Mouse (Mus musculus) forebrain, embryonic 11.5 days (tissue): ENCODE measurements around the gene Sun2. TPM values are rescaled to one million over a fixed set of nuclear protein-coding genes. Genes with fewer than 3 reads are reported as not detected.

ENCODE experiments used
- ATAC-seq: fragments of 200-750 bp; cut with Nextera tagmentation; replicated peaks from 2 replicates; pipeline ENCODE4 v1.8.0; 2017; ENCODE audit warnings: moderate TSS enrichment; ENCODE audit not compliant: low FRiP score
- DNase-seq: peaks from one replicate; pipeline ENCODE4 v3.0.0-alpha.2; 2017; ENCODE audit warnings: low spot score
- H3K27ac ChIP-seq: fragments of 300-500 bp; sonication (generic); 2 replicates; pipeline ENCODE4 v1.5.1; 2014; ENCODE audit warnings: low read depth, low read length
- H3K27me3 ChIP-seq: fragments of 300-500 bp; sonication (generic); 2 replicates; pipeline ENCODE4 v1.6.1; 2014; ENCODE audit warnings: mild to moderate bottlenecking, low read length, mixed read lengths; ENCODE audit not compliant: control insufficient read depth, insufficient read depth
- H3K36me3 ChIP-seq: fragments of 300-500 bp; sonication (generic); 2 replicates; pipeline ENCODE4 v1.6.1; 2014; ENCODE audit warnings: mild to moderate bottlenecking, low read length, moderate library complexity, mixed read lengths; ENCODE audit not compliant: control insufficient read depth, insufficient read depth
- H3K4me1 ChIP-seq: fragments of 300-500 bp; sonication (generic); replicated peaks from 2 replicates; pipeline ENCODE4 v1.6.1; 2014; ENCODE audit warnings: low read length, mixed read lengths; ENCODE audit not compliant: control insufficient read depth, insufficient read depth
- H3K4me2 ChIP-seq: fragments of 300-500 bp; sonication (generic); 2 replicates; pipeline ENCODE4 v1.6.1; 2014; ENCODE audit warnings: low read depth, mild to moderate bottlenecking, low read length, moderate library complexity, mixed read lengths; ENCODE audit not compliant: severe bottlenecking
- H3K4me3 ChIP-seq: fragments of 300-500 bp; sonication (generic); 2 replicates; pipeline ENCODE4 v1.5.1; 2014; ENCODE audit warnings: low read depth, low read length
- H3K9ac ChIP-seq: fragments of 300-500 bp; sonication (generic); 2 replicates; pipeline ENCODE4 v1.6.1; 2014; ENCODE audit warnings: low read length
- H3K9me3 ChIP-seq: fragments of 300-500 bp; sonication (generic); 2 replicates; pipeline ENCODE4 v1.6.1; 2016; ENCODE audit warnings: low read length, mixed read lengths; ENCODE audit not compliant: control insufficient read depth
- WGBS: fragments of 180-500 bp; shearing (Covaris S2); extraction: QIAGEN DNeasy Blood & Tissue Kit; methylation state at CpG from one replicate; pipeline ENCODE4 v1.1.7; 2014; 5-methylcytosine and 5-hydroxymethylcytosine counted together
- polyA plus RNA-seq: library from polyadenylated mRNA; unstranded; fragments of >200 nt; fragmentation: Nextera tagmentation; extraction: Ambion mirVana; gene quantifications from 2 replicates; pipeline ENCODE4 v1.2.1, GENCODE M21; 2014

The Sun2 gene
- polyA plus RNA-seq, 1 experiment from 2014 or later, result 4.3 TPM

GRCm38 (mm10) chr15:79752742-79753419, 10.5 kb upstream of the Sun2 start:
- Histone ChIP-seq H3K27me3 (no peaks in the 10 kb centered on the region), H3K4me1 (no peaks in the 10 kb centered on the region), H3K4me3 (no peak overlapping the region), H3K36me3 (no peaks in the 10 kb centered on the region), H3K9ac (no peak overlapping the region), H3K9me3 (no peaks in the 10 kb centered on the region), H3K4me2 (no peak overlapping the region), H3K27ac (no peak overlapping the region)
- ATAC-seq (peak; percentile 10; the same call in 1 of the 2 replicates), DNase-seq (peak; percentile 89)
- 21% methylated on average over 11 of the region's 11 CpGs for WGBS

- H3K9ac ChIP-seq, result no peak overlapping the region
- H3K9me3 ChIP-seq, result no peaks in the 10 kb centered on the region
- H3K4me1 ChIP-seq, result no peaks in the 10 kb centered on the region
- no peaks in the 10 kb centered on the region for H3K36me3 ChIP-seq
- no peaks in the 10 kb centered on the region for H3K27me3 ChIP-seq
- no peak overlapping the region for H3K4me3 ChIP-seq
- no peak for ATAC-seq
- 90% methylated on average over 17 of the region's 17 CpGs for WGBS
- H3K4me2 ChIP-seq, result no peak overlapping the region
- DNase-seq, result no peak
- no peak overlapping the region for H3K27ac ChIP-seq
Observed at GRCm38 (mm10) chr15:79751772-79752171, 9.4 kb upstream of the Sun2 start.

GRCm38 (mm10) chr15:79750266-79750665, 7.9 kb upstream of the Sun2 start:
- Histone ChIP-seq H3K27ac (no peak overlapping the region), H3K36me3 (no peaks in the 10 kb centered on the region), H3K4me2 (no peak overlapping the region), H3K9ac (no peak overlapping the region), H3K4me3 (no peak overlapping the region), H3K4me1 (no peaks in the 10 kb centered on the region), H3K27me3 (no peaks in the 10 kb centered on the region), H3K9me3 (no peaks in the 10 kb centered on the region)
- ATAC-seq (no peak), DNase-seq (no peak)
- 90% methylated on average over 8 of the region's 8 CpGs for WGBS

DNA sequence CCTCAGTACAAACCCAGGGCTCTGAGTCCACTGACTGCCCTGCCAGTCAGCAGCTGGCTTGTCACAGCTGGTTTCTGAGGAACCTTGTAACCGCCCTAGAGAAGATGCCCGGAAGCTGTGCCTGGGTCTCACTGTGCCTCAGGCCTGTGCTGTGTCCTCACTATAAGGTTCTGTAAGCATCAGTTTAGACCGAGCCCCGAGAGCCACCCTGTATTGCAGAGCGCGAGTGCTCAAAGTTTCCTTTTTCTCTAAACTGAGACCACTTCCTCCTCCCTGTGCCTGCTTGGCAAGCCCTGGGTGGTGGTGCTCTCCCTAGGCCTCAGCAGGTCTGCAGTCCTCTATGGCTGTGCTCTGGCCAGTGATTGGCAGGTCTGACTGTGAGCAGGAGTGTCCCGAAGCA, 6.8 kb upstream of the Sun2 start:
- no peak for ATAC-seq
- Histone ChIP-seq H3K9me3 (no peaks in the 10 kb centered on the region), H3K4me1 (no peaks in the 10 kb centered on the region), H3K9ac (no peak overlapping the region), H3K36me3 (no peaks in the 10 kb centered on the region), H3K4me2 (no peak overlapping the region), H3K4me3 (no peak overlapping the region), H3K27ac (no peak overlapping the region), H3K27me3 (no peaks in the 10 kb centered on the region)
- DNase-seq, result no peak
- 93% methylated on average over 7 of the region's 7 CpGs for WGBS

DNA sequence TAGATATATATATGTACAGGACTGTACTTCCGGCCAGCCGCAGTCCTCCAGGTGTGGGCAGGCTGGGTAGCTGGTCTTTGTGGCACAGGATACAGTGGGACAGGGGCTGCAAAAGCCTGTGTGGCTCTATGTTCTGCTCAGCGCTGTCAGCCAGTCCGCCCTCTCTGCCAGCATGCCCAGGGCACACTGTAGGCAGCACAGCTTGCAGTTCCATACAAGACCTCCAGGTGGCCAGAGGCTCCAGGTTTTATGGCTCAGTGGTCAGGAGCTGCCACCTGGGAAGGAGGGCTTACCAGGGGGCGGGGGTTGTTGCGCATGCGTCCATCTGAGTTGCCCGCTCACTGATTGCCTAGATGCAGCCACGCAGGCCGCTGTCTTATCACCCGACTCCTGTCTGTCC, 5.7 kb upstream of the Sun2 start:
- no peaks in the 10 kb centered on the region for H3K9me3 ChIP-seq
- WGBS, result 46% methylated on average over 11 of the region's 11 CpGs
- H3K9ac ChIP-seq, result no peak overlapping the region
- no peaks in the 10 kb centered on the region; the same call in 1 of the 2 replicates for H3K4me1 ChIP-seq
- DNase-seq (peak; percentile 69), ATAC-seq (no peak)
- no peak overlapping the region for H3K27ac ChIP-seq
- no peak overlapping the region for H3K4me3 ChIP-seq
- H3K36me3 ChIP-seq, result no peaks in the 10 kb centered on the region
- no peak overlapping the region for H3K4me2 ChIP-seq
- H3K27me3 ChIP-seq, result no peaks in the 10 kb centered on the region

DNA sequence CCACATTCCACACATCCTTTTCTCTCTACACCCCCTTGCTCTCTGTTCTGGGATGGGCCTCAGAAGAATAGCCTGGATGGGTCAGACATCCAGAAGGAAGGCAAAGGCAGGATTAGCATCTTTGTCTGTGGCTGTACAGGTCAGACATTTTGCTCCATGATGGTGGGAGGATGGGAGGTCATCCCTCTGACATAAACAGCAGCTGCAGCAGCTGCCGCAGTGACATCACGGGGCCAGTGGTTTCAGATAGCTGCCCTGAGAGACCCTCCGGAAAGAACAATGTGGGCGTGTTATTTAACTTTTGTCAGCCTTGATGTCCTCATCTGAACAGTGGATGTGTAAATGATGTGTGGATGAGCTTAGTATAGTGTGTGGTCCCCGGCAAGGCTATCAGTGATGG, 3.5 kb upstream of the Sun2 start:
- Histone ChIP-seq H3K4me2 (no peak overlapping the region), H3K27me3 (peaks cover 2% of the 10 kb centered on the region; the same call in 1 of the 2 replicates), H3K4me3 (no peak overlapping the region), H3K4me1 (no peaks in the 10 kb centered on the region; the same call in 1 of the 2 replicates), H3K27ac (no peak overlapping the region), H3K9me3 (no peaks in the 10 kb centered on the region), H3K9ac (no peak overlapping the region), H3K36me3 (no peaks in the 10 kb centered on the region)
- WGBS, result 92% methylated on average over 5 of the region's 5 CpGs
- no peak for DNase-seq
- no peak for ATAC-seq

- 92% methylated on average over 10 of the region's 10 CpGs for WGBS
- no peak for DNase-seq
- Histone ChIP-seq H3K27me3 (peaks cover 2% of the 10 kb centered on the region; the same call in 1 of the 2 replicates), H3K4me1 (no peaks in the 10 kb centered on the region; the same call in 1 of the 2 replicates), H3K36me3 (no peaks in the 10 kb centered on the region), H3K9ac (no peak overlapping the region), H3K27ac (no peak overlapping the region), H3K9me3 (no peaks in the 10 kb centered on the region), H3K4me3 (no peak overlapping the region), H3K4me2 (no peak overlapping the region)
- ATAC-seq, result no peak
Observed at GRCm38 (mm10) chr15:79745312-79745711, 3.0 kb upstream of the Sun2 start.

GRCm38 (mm10) chr15:79744742-79745141, 2.4 kb upstream of the Sun2 start:
- H3K27me3 ChIP-seq, result peaks cover 2% of the 10 kb centered on the region; the same call in 1 of the 2 replicates
- H3K36me3 ChIP-seq, result no peaks in the 10 kb centered on the region
- no peak overlapping the region for H3K27ac ChIP-seq
- ATAC-seq, result no peak
- no peaks in the 10 kb centered on the region for H3K9me3 ChIP-seq
- no peak overlapping the region for H3K4me3 ChIP-seq
- H3K4me1 ChIP-seq, result no peaks in the 10 kb centered on the region; the same call in 1 of the 2 replicates
- 80% methylated on average over 8 of the region's 8 CpGs for WGBS
- no peak overlapping the region for H3K4me2 ChIP-seq
- no peak for DNase-seq
- H3K9ac ChIP-seq, result no peak overlapping the region

DNA sequence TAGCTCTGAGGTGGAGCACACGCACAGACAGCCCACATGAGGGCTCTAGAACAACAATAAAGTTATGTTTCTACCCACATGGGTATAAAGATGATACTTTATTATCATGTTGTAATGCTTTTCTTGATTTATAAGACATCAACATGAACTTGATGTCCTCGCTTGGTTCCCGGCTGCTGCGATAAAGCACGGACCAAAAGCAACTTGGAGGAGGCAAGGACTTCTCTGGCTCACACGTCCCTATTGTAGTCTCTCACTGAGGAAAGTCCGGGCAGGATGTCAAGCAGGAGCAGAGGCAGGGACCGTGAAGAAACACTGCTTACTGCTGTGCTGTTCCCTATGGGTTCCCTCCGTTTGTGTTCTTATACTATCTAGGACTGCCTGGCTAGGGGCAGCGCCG, 1.7 kb upstream of the Sun2 start:
- 94% methylated on average over 11 of the region's 11 CpGs for WGBS
- no peak overlapping the region for H3K4me3 ChIP-seq
- no peaks in the 10 kb centered on the region; the same call in 1 of the 2 replicates for H3K4me1 ChIP-seq
- no peaks in the 10 kb centered on the region for H3K36me3 ChIP-seq
- H3K9ac ChIP-seq, result no peak overlapping the region
- H3K27me3 ChIP-seq, result peaks cover 2% of the 10 kb centered on the region; the same call in 1 of the 2 replicates
- H3K9me3 ChIP-seq, result no peaks in the 10 kb centered on the region
- ATAC-seq (no peak), DNase-seq (no peak)
- H3K4me2 ChIP-seq, result no peak overlapping the region
- H3K27ac ChIP-seq, result no peak overlapping the region
